Mouse (Mus musculus) macrophage (primary cell): Measurements from ENCODE around the gene Foxp1. TPM values are rescaled to one million over a fixed set of nuclear protein-coding genes. Genes with fewer than 3 reads are reported as not detected.
A peak's percentile ranks its signal among the peaks of the same experiment; 100 is the strongest.

Experiments
- H3K27ac ChIP-seq: fragments of 350-480 bp; formaldehyde crosslinking; 2 replicates; pipeline ENCODE4 v1.9.0; 2021
- H3K36me3 ChIP-seq: fragments of 350-480 bp; formaldehyde crosslinking; 2 replicates; pipeline ENCODE4 v1.9.0; 2021; ENCODE audit errors: inconsistent target
- H3K4me3 ChIP-seq: fragments of 350-480 bp; formaldehyde crosslinking; 2 replicates; pipeline ENCODE4 v1.9.0; 2021; ENCODE audit errors: inconsistent target
- H3K79me2 ChIP-seq: fragments of 350-480 bp; formaldehyde crosslinking; 2 replicates; pipeline ENCODE4 v1.9.0; 2021; ENCODE audit errors: inconsistent target
- WGBS: methylation state at CpG from one replicate; pipeline ENCODE4 v1.1.7; 2026; ENCODE audit warnings: inconsistent platforms; ENCODE audit not compliant: missing documents; 5-methylcytosine and 5-hydroxymethylcytosine counted together
- polyA plus RNA-seq: library from polyadenylated mRNA; stranded (reverse); fragments of 250-400 nt; gene quantifications from 3 replicates; pipeline ENCODE4 v1.2.4, GENCODE M21; 2018; ENCODE audit warnings: inconsistent platforms

The Foxp1 gene
- polyA plus RNA-seq, 1 experiment from 2014 or later = 38.9 TPM

DNA sequence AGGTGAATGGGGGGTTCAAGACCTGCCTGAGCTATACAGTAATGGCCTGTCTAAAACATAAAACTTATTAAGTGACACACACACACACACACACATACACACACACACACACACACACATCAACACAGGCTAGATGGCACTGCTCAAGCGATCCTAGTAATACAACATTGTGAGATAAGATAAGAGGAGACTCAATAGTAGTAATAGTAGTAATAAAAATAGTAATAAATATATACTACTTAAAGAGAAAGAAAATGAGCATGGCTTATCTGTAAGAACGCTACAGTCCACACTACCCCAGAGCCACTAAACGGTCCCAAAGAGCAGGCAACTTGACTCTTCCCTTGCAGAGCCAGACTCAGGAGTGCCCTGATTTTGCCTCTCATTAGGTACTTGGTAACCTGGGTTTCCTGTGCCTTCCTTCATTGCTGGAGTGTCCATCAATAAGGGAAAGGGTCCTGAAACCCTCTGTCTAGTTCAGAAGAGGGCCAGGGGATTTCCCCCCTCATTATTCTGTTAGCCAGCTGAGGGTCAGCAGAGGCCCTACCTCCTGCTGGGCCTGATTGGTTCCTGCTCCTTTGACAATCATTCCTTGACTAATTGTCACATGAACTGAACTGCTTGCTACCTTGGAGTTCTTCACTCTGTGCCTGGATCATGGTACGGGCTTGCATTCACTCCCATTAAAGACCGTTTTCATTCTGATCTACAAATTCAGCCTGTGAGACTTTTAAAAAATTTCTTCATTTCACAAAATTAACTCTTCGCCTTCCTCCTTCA, 480.2 kb downstream of the Foxp1 start:
- Histone ChIP-seq H3K36me3 (no peaks in the 10 kb centered on the region), H3K27ac (no peak overlapping the region), H3K79me2 (no peaks in the 10 kb centered on the region), H3K4me3 (no peak overlapping the region)
- WGBS = 100% methylated on average over 6 of the region's 6 CpGs

DNA sequence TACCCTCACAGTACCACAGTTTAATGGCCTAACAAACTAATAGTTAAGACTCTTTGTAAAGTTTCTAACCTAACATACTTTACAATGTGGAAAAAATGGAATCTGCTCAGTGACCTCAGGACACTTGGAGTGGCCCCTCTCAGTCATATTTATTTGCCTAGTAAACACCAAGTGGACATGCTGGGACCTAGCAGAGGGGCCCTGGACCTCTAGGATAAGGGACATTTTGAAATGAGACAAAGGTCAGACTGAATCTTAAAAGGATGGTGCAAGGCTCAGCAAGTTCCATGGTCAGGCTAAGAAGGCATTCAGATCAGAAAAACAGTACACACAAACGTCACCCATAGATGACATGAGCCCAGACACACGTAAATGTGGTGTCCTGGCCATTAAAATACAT, 483.5 kb downstream of the Foxp1 start:
- Histone ChIP-seq H3K27ac (no peak overlapping the region), H3K36me3 (no peaks in the 10 kb centered on the region), H3K79me2 (no peaks in the 10 kb centered on the region), H3K4me3 (no peak overlapping the region)
- WGBS = 94% methylated on average over 2 of the region's 2 CpGs

DNA sequence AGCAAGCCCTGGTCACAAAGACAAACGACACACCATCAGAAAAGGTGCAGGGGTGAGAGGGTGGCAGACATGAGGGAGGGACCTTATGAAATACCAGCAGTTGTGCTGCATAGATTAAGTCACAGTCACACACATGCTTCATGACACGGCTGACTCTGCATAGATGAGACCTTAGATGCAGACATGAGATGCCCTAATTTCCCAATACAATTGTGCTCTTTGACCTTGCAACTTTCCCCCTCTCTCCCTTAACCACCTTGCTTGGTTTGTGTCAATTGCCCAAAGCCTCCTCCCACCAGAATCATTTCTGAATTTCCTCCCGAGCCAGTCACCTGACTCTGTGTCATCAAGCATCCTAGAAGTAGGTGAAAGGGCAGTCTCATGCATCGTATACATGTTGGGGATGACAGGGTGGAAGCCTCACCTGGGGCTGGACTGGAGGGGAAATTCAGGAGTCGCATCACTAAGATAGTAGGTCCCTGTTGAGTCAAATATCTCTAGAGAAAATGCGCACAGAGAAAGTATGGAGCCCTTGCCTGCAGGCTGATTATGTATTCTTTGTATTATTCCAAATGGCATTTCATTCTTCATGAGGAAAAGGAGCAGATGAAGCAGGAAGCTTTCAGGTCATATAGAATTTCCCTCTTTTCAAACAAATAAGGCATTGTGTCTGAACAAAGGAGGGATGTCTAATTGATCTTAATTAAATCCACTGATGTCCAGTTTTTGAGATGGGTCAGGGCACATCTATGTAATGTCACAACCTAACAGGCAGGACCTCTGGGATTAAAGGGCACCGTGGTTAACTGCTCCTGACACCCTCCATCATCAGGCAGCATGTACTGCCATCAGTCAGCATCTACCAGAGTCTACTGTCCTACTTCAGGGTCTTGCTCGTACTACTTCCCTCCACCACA, 486.8 kb downstream of the Foxp1 start:
- WGBS = 91% methylated on average over 8 of the region's 8 CpGs
- H3K4me3 ChIP-seq = no peak overlapping the region
- no peak overlapping the region for H3K27ac ChIP-seq
- H3K36me3 ChIP-seq = no peaks in the 10 kb centered on the region
- no peaks in the 10 kb centered on the region for H3K79me2 ChIP-seq

DNA sequence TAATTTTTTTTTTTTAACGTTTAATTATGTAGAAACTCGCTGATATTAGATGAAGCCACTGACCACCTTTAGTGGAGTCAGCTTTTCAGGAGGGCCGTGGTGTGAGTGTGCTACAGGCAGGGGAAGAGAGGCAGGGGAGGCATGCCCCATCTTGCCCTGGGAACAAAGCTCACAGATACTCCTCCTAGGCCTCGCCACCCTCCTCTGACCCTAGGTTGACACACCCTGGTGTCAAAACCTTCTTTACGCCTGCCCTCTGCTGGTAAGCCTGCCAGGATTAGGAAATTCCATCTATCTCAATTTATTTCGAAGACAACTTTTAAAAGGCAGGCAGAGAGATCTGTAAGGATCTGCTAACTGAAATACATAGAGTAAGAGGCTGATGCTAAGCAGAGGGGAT, 489.5 kb downstream of the Foxp1 start:
- Histone ChIP-seq H3K4me3 (no peak overlapping the region), H3K36me3 (no peaks in the 10 kb centered on the region), H3K79me2 (no peaks in the 10 kb centered on the region; the same call in 1 of the 2 replicates), H3K27ac (no peak overlapping the region)
- 85% methylated on average over 6 of the region's 6 CpGs for WGBS

DNA sequence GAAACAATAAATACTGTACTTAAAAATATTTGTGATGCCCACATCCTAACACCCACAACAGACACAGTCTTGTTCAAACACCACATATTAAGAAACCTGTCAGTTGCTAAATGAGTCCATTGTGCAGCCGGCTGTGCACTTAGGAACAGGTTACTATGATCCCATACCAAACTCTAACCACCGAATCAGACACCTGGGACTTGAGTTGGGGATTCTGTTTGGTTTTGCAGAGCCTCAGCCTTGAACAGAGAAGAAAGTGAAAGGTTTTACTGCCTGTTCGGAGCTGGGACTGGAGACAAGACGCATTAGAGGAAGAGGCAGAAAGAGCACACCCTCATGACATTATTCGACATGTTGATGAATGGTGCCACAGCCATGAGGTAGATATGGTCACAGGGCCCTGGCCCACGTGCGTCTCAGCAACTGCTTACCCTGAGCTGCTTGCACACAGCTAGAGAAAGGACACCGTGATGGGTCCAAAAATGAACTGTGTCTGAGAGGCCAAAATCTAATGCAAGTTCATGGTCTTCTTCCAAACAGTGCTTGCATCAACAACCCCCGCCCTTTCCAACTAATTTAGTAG, 491.1 kb downstream of the Foxp1 start:
- no peaks in the 10 kb centered on the region for H3K36me3 ChIP-seq
- 71% methylated on average over 9 of the region's 9 CpGs for WGBS
- peaks cover 9% of the 10 kb centered on the region; the same call in 1 of the 2 replicates for H3K79me2 ChIP-seq
- no peak overlapping the region for H3K4me3 ChIP-seq
- H3K27ac ChIP-seq = no peak overlapping the region

DNA sequence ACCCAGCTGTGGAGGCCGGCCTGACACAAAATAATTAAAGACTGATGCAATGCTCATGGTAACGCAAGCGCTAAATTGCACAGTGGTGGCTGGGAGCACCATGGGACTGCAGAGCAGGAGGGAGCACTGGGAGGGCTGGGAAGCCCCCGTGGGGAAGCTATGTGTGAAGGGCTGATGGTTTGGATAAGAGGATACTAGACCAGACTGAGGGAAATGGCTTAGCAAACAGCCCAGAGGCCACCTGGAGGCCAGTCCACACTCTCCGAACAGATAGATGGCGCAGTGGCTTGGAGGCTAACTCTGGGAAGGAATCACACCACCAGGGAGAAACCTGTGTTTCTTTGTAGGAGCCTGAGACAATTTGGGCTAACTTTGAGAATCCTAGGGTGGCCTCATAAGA, 492.3 kb downstream of the Foxp1 start:
- Histone ChIP-seq H3K4me3 (no peak overlapping the region), H3K27ac (no peak overlapping the region)

DNA sequence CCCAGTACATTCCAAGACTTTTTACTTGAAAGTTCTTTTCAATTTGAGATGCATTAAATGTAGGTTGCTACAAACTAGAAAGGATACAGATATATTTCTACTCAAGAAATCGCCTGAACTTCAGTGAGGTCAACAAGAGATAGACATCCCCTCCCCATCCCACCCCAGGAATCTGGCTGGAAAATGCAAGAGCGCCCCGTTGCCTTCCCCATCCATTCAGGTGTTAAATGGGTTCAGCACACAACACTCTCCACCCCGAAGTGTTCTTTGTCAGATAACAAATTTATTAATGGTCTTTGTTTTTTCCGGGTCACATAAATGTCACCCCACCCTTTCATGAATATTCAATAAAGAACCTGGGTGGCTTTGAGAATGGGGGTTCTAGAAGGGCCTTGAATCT, 493.1 kb downstream of the Foxp1 start:
- H3K27ac ChIP-seq = 0 out of 2 replicates have a peak overlapping the region, but pooled peaks have one; percentile 41
- no peak overlapping the region for H3K4me3 ChIP-seq
- peaks cover 29% of the 10 kb centered on the region for H3K79me2 ChIP-seq
- WGBS = 75% methylated on average over 5 of the region's 5 CpGs
- no peaks in the 10 kb centered on the region for H3K36me3 ChIP-seq

More for the DNA sequence above, 492.3 kb downstream of the Foxp1 start:
- peaks cover 21% of the 10 kb centered on the region for H3K79me2 ChIP-seq
- WGBS = 72% methylated on average over 6 of the region's 6 CpGs
- H3K36me3 ChIP-seq = no peaks in the 10 kb centered on the region

DNA sequence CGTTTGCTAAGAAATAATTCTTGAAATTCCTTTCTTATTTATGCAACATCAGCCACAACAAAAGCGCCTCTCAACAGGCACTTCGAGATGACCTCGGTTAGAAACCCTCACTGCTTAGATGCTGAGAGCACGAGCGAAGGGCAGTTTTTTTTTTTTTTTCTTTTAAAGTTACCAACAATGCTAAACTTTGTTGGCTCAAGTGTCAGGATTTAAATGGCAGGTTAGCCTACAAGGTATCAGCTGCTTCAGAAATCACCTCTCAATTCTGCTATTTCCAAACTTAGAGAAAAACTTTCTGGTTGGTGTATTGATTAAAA, 493.6 kb downstream of the Foxp1 start:
- 1% methylated on average over 6 of the region's 6 CpGs for WGBS
- H3K27ac ChIP-seq = peak overlapping the region; percentile 41
- no peaks in the 10 kb centered on the region for H3K36me3 ChIP-seq
- peaks cover 34% of the 10 kb centered on the region for H3K79me2 ChIP-seq
- peak overlapping the region; percentile 35 for H3K4me3 ChIP-seq

DNA sequence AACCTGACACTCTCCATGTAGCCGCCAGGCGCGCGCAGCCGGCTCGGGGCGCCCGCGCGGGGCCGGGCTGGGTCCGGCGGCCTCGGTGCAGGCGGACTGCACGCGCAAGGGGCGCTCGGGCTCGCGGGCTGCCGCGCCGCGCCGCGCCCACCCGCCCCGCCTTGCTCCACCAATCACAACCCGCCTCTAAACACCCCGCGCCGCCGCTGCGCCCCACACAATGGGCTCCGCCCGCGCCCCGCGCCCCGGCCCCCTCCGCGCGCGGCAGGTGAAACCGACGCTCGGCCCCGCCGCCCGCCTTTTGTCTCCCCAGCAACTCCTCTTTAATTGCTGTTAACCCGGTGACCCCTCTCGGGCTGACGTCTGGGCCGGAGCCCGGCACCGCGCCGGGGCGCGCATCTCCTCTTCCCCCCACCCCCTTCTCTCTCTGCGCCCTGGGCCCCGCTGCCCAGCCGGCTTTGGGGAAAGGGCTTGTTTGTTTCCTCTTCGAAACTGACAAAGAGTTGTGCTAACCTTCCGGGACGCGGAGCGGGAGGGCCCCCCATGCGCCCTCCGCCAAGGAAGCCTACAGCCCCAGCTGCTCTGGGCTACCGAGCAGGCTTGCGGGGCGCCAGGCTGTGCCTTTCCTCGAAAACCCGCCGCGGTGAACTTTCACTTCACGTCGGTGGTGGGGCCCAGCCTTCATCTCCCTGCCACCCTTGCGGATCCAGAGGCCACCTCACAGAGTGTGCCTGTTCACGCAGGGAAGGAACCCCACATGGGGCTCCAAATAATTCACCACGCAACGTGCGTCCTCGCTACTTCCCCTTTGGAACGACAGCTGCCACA, 494.1 kb downstream of the Foxp1 start:
- 2% methylated on average over 65 of the region's 87 CpGs for WGBS
- Histone ChIP-seq H3K79me2 (peaks cover 39% of the 10 kb centered on the region), H3K36me3 (no peaks in the 10 kb centered on the region), H3K4me3 (peak overlapping the region; percentile 74), H3K27ac (peak overlapping the region; percentile 87)

DNA sequence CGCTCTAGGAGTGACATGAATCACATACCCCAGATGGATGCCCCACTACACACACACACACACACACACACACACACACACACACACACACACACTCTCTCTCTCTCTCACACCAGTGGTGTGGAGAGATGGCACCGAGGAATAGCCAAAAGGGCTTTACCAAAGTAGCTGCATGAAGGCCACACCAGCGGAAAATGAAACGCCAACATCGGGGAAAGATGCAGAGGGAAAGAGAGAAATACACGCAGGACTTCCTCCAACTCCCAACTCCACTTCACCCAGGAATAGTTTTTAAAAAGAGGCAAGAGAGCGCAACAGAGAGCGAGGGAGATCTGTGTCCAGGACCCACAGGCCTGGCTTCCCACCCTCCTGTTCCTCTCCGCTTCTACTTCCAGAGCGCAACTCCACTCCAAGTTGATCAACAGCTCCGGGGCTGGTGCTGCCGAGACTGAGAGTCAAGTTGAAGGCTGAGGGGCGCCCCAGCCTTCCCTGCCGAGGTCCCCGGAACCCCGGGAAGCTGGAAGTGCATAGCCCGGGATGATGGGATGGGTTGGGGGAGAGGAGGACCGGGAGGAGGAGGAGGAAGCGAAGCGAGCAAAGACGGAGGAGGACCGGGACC, 494.9 kb downstream of the Foxp1 start:
- peak overlapping the region; percentile 74 for H3K4me3 ChIP-seq
- peaks cover 47% of the 10 kb centered on the region for H3K79me2 ChIP-seq
- H3K27ac ChIP-seq = peak overlapping the region; percentile 87
- WGBS = 2% methylated on average over 21 of the region's 22 CpGs
- H3K36me3 ChIP-seq = no peaks in the 10 kb centered on the region

DNA sequence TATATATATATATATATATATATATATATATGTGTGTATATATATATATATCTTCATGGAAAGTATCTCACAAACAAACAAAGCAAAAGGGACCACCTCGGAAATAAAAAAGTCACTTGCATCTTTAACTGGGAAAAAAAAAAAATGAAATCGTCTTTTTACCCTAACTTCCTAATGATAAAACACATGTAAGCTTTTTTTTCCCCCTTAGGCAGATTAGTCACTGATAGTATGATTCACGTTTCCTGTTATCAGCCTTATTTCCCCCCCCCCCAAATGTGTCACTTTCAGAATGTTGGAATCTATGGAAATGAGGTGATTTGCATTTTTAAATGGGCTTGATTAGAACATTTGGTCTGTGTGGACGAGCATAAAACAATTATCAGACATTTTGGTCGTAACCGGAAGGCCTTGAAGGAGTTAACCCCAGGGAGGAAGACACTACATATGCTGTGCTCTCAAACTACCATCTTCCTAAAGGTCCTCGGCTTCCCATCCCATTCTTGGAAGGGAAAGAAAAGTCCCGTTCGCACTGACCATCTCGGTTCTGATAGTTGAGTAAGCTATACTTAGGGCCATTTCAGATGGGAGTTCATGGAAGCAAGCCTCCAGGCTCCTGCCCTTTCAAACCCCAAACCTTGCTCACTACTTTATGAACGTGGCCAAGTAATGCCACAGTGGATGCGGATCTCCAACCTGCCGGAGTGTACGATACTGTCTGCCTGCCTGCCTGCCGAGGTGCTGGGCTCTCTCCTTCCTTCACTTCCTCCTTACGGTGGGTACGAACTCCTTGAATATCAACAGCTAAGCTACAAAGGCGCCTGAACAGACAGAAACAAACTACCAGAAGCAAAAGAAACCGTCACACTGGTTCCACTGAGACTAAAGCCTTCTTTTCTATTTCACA, 495.6 kb downstream of the Foxp1 start:
- H3K79me2 ChIP-seq = peaks cover 54% of the 10 kb centered on the region
- peak overlapping the region; percentile 74 for H3K4me3 ChIP-seq
- WGBS = 18% methylated on average over 18 of the region's 19 CpGs
- H3K36me3 ChIP-seq = no peaks in the 10 kb centered on the region
- peak overlapping the region; percentile 87 for H3K27ac ChIP-seq

DNA sequence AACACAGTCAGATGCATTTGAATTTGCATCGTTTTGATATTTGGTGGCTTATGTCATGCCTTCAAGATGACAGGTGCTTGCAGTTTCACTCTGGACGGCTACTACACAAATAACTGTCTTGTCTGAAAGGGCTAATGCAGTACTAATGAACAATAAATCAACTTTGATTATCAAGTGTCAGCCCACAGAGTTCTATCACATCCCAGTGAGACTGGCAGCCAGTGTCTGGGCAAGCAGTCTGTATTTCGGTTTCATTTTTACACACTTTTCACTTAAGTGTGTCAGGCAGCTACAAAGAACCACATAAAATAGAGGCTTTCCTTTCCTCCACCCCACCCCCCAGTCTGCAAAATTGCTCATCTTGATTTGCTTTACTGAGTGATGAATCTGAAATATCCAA, 496.5 kb downstream of the Foxp1 start:
- Histone ChIP-seq H3K36me3 (no peaks in the 10 kb centered on the region), H3K79me2 (peaks cover 63% of the 10 kb centered on the region), H3K4me3 (peak overlapping the region; percentile 23), H3K27ac (peak overlapping the region; percentile 54)
- 17% methylated on average over 3 of the region's 3 CpGs for WGBS

DNA sequence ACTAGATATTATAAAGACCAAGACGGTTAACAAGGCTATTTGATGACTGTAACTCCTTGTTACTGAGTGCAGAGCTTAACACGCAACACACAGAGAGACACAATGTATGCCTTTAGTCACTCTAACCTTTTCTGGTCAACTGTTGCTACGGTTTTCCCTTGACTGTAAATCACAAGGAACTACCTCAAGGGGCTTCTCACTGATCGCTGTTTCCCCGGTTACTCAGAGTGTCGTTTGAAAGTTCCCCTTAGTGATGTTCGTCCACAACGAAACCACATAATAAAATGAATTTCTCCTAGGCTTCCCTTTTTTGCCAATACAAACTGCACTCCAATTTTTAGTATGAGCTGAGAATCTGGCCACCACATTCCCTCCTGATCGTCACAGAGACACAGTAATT, 497.9 kb downstream of the Foxp1 start:
- under 1% methylated on average over 9 of the region's 9 CpGs for WGBS
- H3K4me3 ChIP-seq = 0 out of 2 replicates have a peak overlapping the region, but pooled peaks have one; percentile 0

More for the DNA sequence above, 497.9 kb downstream of the Foxp1 start:
- Histone ChIP-seq H3K79me2 (peaks cover 77% of the 10 kb centered on the region), H3K27ac (peak overlapping the region; percentile 54), H3K36me3 (no peaks in the 10 kb centered on the region)
